Mouse (Mus musculus): ENCODE results near the gene Dnm3. TPM values are rescaled to one million over a fixed set of nuclear protein-coding genes. Genes with fewer than 3 reads are reported as not detected.

The Dnm3 gene
- total RNA-seq, 1 experiment from 2014 or later, result 1.5 TPM

DNA sequence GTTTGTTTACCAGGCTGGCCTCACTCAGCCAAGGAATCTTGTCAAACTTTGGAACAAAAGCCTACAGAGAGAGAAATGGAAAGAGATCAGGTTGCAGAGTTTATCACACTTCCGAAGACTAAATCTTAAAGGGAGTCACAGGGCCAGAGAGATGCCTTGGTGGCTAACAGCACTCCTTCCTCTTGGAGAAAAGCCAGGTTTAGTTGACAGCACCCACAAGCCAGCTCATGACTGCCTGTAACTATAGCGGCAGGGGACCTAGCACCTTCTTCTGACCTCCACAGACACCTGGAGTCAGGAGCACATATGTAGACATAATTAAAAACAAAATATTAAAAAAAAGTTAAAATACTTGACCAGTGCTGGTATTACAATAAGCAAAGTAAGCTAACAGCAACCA, 509.9 kb downstream of the Dnm3 start:
- ATAC-seq (replicated peaks; ENCODE audit: insufficient number of reproducible peaks, low FRiP score, low TSS enrichment, poor library complexity, severe bottlenecking), result no peak

DNA sequence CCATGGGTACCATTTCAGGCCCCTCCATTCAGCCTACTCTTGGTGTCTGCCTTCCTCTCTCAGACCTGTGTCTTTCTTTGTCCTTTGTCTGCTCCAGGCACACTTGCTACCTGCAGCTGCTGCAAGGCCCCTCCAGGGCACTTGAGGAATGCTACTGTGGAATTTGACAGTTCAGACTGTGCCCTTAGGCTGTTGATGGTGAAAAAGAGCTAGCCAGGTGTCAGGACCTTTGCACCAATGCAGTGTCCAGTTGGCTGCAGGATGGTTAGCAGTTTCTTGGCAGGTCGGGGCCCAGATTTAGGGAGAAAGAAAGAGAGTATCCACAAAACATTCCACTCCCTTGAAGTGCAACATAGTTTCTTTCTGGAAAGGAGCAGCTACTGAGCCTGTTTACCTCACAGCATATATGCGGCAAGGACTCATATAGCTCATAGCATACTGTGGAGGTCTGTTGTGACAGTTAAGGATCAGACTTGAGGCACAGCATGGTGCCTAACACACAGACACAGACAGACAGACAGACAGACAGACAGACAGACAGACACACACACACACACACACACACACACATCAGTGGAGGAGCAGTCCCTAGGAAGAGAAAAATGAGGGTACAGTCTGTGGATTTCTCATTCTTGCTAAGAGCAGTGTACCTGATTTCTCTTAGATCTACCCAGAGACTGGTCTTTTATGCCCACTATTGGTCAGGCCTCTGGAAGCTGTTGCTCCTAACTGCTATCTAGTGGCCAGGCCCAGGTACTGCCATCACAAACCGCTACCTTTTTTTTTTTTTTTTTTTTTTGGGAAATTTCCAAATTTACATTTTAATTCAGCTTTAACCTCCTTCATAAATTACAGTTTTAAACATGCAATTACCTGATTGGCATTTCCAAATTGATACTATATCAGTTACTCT, 515.1 kb downstream of the Dnm3 start:
- peak; percentile 66 for ATAC-seq (replicated peaks; ENCODE audit: insufficient number of reproducible peaks, low FRiP score, low TSS enrichment, poor library complexity, severe bottlenecking)

DNA sequence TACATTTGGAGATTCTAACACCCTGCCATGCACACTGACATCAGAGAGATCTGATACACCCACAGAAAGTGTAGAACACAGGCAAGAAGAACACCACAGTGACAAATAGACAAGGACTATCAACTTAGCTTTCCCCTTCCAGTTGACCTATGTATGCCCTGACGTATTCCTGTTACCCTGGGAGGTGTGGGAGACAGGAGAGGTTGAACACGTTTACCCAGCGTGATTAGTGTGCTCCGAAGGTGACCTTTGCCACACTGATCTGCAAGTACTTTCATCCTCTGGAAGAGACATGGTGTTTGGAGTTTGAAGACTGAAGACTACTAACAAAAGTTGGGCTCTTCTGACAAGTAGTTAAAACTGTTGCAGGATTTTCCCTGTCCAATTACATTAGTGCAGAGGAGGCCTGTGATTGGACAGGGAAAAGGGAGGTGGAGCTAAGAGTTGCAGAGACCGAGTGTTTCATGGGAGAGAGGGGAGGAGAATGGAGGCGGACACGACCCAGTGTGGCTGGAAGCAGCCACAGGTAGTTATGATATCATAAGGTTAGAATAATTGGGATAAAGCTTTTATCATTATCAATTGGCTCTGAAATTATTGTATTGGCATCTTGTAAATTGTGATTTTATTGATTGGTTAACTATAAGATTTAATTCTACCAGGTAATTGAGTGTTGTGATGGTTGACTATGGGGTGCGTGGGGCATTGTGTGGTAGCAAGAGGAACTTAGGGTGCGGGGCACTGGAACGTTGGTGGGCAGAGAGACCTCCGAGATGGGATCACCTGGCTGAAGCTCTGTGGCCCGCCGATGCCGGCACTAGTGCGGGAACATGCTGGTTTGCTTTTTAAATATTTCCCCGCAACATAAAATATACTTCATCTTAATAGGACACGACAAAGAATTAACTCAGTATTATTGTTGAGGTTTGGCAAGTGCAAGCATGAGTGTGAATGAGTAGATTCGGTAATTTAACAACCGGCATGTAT, 519.6 kb downstream of the Dnm3 start:
- ATAC-seq (replicated peaks; ENCODE audit: insufficient number of reproducible peaks, low FRiP score, low TSS enrichment, poor library complexity, severe bottlenecking), result no peak

DNA sequence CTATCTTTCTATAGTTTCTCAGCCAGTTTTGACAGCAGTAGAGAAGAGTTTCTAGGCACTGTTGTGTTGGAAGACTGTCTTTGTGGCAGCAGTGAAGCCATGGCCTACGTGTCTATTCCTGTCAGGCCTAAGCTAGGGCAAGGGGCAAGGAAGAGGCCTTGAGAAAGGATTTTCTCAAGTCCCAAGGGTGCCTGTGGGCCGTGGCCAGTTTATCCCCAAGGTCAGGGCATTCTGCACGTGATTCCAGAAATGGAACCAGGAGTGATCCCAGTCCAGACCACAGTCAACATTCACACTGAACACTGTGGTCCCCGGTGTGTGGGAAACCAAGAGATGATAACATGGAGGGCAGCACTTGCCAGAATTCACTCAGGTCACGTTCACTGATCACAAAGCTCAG, 522.0 kb downstream of the Dnm3 start:
- no peak for ATAC-seq (replicated peaks; ENCODE audit: insufficient number of reproducible peaks, low FRiP score, low TSS enrichment, poor library complexity, severe bottlenecking)

DNA sequence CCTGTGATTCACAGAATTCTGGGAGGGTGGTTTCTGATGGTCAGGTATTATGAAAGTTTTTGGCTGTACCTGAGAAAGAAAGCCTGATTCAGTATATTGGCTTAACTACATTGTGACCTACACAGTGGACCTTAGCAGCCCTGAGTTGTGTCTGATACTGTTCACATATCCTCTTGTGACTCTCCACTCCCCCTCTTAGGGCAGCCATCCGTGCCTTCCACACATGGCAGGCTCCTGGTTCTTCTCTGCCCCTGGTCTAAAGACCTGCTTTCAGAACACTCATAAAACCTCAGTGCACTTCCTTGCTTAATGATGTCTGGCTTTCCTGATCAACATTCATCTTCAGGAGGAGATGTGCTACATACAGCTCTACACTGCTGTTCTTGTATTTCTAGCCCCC, 525.2 kb downstream of the Dnm3 start:
- no peak for ATAC-seq (replicated peaks; ENCODE audit: insufficient number of reproducible peaks, low FRiP score, low TSS enrichment, poor library complexity, severe bottlenecking)

DNA sequence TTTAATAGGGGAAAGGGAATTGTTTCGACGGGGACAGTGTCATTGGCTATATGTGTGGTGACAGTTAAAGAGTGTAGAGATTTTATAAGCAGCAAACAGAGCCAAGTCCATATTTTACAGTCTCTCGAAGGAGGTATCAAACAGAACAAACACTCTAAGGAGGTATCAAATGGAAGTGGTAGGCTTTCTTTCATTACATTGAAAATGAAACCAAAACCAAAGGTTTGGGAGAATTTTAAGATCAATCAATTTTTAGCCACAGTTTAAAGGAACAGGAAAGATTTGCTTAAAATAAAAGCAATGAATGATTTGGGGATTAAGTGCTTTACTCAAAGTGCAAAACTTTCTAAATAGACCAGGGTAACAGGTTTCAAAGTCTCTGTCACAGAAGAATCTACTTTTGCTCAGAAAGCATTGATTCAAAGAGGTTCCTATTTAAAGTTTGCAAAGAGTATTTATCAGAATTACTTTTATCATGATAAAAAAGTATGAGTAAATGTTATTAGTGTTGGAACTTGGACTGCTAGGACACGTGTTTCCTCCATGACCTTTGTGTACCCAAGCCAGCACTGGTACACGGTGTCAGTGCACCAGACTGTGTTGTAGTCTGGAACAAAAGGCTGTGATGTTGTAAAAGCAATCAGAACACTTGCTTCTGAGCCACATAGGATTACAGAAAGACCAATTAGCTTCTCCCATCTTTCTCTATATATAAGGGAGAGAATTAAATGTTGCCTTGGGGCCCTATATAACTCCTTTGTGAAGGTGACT, 526.6 kb downstream of the Dnm3 start:
- no peak for ATAC-seq (replicated peaks; ENCODE audit: insufficient number of reproducible peaks, low FRiP score, low TSS enrichment, poor library complexity, severe bottlenecking)

DNA sequence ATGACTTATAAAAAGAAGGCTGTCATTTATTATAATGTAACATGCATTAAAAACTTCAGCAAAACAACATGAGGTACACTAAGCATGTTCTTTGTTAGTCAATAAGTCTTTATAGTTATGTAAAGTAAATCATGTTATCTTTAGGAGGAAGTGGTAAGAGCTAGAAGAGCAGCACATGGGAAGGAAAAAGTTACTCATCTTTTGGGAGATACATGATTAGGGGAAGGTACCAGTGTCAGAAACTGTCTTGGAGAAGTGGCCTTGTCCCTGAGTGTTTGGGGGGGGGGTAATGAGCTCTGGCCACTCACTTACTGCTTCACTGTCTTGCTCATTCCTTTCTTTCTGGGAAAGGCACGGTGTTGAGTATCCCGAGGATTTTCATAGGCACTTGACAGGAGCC, 535.8 kb downstream of the Dnm3 start:
- ATAC-seq (replicated peaks; ENCODE audit: insufficient number of reproducible peaks, low FRiP score, low TSS enrichment, poor library complexity, severe bottlenecking), result no peak

Other genes with a start within 250 kb of the Dnm3 start
- 7.9 to 16.9 TPM (median 12.3 TPM) in 3 replicates for gene Mettl13, start 70.5 kb upstream of the Dnm3 start, total RNA-seq (2017)
- 94.8 to 131 TPM (median 105 TPM) in 3 replicates for gene Vamp4, start 92.5 kb upstream of the Dnm3 start, total RNA-seq (2017)
- 0.19 to 0.43 TPM in 2 of 3 replicates, not detected in the other for gene Myoc, start 161.1 kb upstream of the Dnm3 start, total RNA-seq (2017)
- not detected in 3 replicates for gene Myocos, start 180.2 kb upstream of the Dnm3 start, total RNA-seq (2017)